ENCODE assay signal across 8 mouse cellular contexts in the genomic region with DNA sequence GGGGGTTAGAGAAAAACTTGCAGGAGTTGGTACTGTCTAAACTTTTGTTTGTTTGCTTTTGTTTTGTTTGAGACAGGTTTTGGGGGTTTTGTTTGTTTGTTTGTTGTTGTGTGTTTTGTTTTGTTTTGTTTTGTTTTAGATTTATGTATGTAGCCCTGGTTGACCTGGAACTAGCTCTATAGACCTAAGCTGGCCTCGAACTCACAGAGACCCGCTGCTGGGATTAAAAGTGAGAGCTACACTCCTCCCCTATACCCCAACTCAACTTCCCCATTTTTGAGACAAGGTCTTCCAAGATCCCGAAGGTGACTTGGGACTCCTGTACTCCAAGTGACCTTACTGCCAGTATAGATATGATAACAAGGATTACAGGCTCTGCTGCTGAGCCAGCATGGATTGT. TPM values are rescaled to one million over a fixed set of nuclear protein-coding genes. Genes with fewer than 3 reads are reported as not detected.
DNase-seq lines count a peak whose midpoint lies in the region; ATAC-seq and TF ChIP-seq lines count a peak whose summit lies in the region.

No protein-coding gene starts in this region.

- no peak for TF ChIP-seq POLR2A in CH12.LX (IDR thresholded peaks at IDR 0.05; ENCODE audit: low read depth, low read length)

- no peak for ATAC-seq in erythroblast, adult 5-6 weeks (replicated peaks; ENCODE audit: low FRiP score, poor library complexity, severe bottlenecking)
- ATAC-seq in forebrain, embryonic 14.5 days: peak; percentile 53
- ATAC-seq in liver, embryonic 13.5 days (ENCODE audit: low read depth): no peak

- H3K9me3 ChIP-seq in erythroblast, embryonic 14.5 days (ENCODE audit: control insufficient read depth, low read length): no peaks in the 10 kb centered on the region
- H3K9me3 ChIP-seq in CH12.LX (replicated peaks; ENCODE audit: low read length): no peaks in the 10 kb centered on the region
- no peaks in the 10 kb centered on the region for H3K9me3 ChIP-seq in forebrain, embryonic 14.5 days (replicated peaks; ENCODE audit: control insufficient read depth, low read length)
- no peaks in the 10 kb centered on the region for H3K9me3 ChIP-seq in liver, embryonic 13.5 days (replicated peaks)

- TF ChIP-seq EP300 in CH12.LX (IDR thresholded peaks at IDR 0.05; ENCODE audit: low read length): no peak

- H3K36me3 ChIP-seq in erythroblast, embryonic 14.5 days (ENCODE audit: control insufficient read depth): peaks cover 12% of the 10 kb centered on the region
- peaks cover 0 to 6% of the 10 kb centered on the region in 2 experiments for H3K36me3 ChIP-seq in CH12.LX (replicated peaks in 1 of 2; ENCODE audit: control insufficient read depth in 1 of 2, insufficient read depth in 1 of 2, low read length in 1 of 2)
- no peaks in the 10 kb centered on the region for H3K36me3 ChIP-seq in forebrain, embryonic 14.5 days (ENCODE audit: control insufficient read depth, insufficient read depth, low read length)
- H3K36me3 ChIP-seq in liver, embryonic 13.5 days: no peaks in the 10 kb centered on the region

- peaks cover 16% of the 10 kb centered on the region for H3K27me3 ChIP-seq in erythroblast, embryonic 14.5 days (ENCODE audit: control insufficient read depth)
- no peaks in the 10 kb centered on the region for H3K27me3 ChIP-seq in CH12.LX (replicated peaks)
- H3K27me3 ChIP-seq in forebrain, embryonic 14.5 days (replicated peaks; ENCODE audit: control insufficient read depth, insufficient read depth, low read length): no peaks in the 10 kb centered on the region
- H3K27me3 ChIP-seq in liver, embryonic 13.5 days: no peaks in the 10 kb centered on the region

- H3K4me1 ChIP-seq in erythroblast, embryonic 14.5 days (ENCODE audit: control insufficient read depth): peaks cover 41% of the 10 kb centered on the region
- H3K4me1 ChIP-seq in CH12.LX (ENCODE audit: control insufficient read depth in 1 of 2, insufficient read depth in 2 of 2): peaks cover 8 to 34% of the 10 kb centered on the region in 2 experiments; a peak in 3 of 4 replicates
- H3K4me1 ChIP-seq in forebrain, embryonic 14.5 days (ENCODE audit: control insufficient read depth, insufficient read depth, low read length): 0 out of 2 replicates have a peak, but pooled peaks cover 4% of the 10 kb centered on the region
- H3K4me1 ChIP-seq in liver, embryonic 13.5 days (replicated peaks): peaks cover 39% of the 10 kb centered on the region

- 40% methylated on average over 3 of the region's 3 CpGs for WGBS in forebrain, embryonic 14.5 days
- 13% methylated on average over 3 of the region's 3 CpGs for WGBS in liver, embryonic 13.5 days (ENCODE audit: insufficient replicate concordance)

- no peak overlapping the region for H3K27ac ChIP-seq in CH12.LX (ENCODE audit: insufficient read depth, low read depth)
- no peak overlapping the region for H3K27ac ChIP-seq in forebrain, embryonic 14.5 days (ENCODE audit: low read depth, low read length)
- H3K27ac ChIP-seq in liver, embryonic 13.5 days: no peak overlapping the region

- dilution Hi-C loops in CH12.LX (cut with MboI; ENCODE audit: extremely low pct_ligation_motif_present, extremely low pct_unique_long_range_greater_than_20kb, low sequenced_read_pairs): no loop called here

- no peak for TF ChIP-seq RAD21 in CH12.LX (IDR thresholded peaks at IDR 0.05; ENCODE audit: low read depth, low read length)

- DNase-seq in CH12.LX (ENCODE audit: extremely low read depth): no peak
- no peak for DNase-seq in forebrain, embryonic 14.5 days (ENCODE audit: low spot score)
- no peak for DNase-seq in liver, embryonic 13.5 days
- DNase-seq in ovary, postnatal 14 days (ENCODE audit: low spot score): no peak
- no peak for DNase-seq in cerebellum, adult 11-12 months
- DNase-seq in c-Kit-positive CD71-positive TER-119-positive erythroid progenitor cells, embryonic 14.5 days (ENCODE audit: low spot score): no peak

- H3K9ac ChIP-seq in CH12.LX (ENCODE audit: insufficient read depth, low read depth): peak overlapping the region; percentile 62; the same call in 1 of the 2 replicates
- peak overlapping the region; percentile 69; the same call in 1 of the 2 replicates for H3K9ac ChIP-seq in forebrain, embryonic 14.5 days (ENCODE audit: low read length)
- H3K9ac ChIP-seq in liver, embryonic 13.5 days: peak overlapping the region; percentile 52

- in situ Hi-C loops in CH12.LX (cut with MboI; ENCODE audit: low pct_ligation_motif_present, low pct_unique_long_range_greater_than_20kb, low sequenced_read_pairs): loop anchor here (25.0 kb wide), 3 partner anchors 187 to 537 kb away; partner anchors contain the start of genes Kdm3a and Rmnd5a

- peak overlapping the region; percentile 70 for H3K4me3 ChIP-seq in erythroblast, embryonic 14.5 days (replicated peaks)
- peak overlapping the region; percentile 82 to 94 (median 83) for H3K4me3 ChIP-seq in CH12.LX (replicated peaks in 1 of 3; ENCODE audit: low read depth in 2 of 3, low read length in 2 of 3, poor library complexity in 1 of 3)
- peak overlapping the region; percentile 65 for H3K4me3 ChIP-seq in forebrain, embryonic 14.5 days (ENCODE audit: low read depth, low read length)
- peak overlapping the region; percentile 72 for H3K4me3 ChIP-seq in liver, embryonic 13.5 days (replicated peaks)

- H3K4me2 ChIP-seq in CH12.LX (ENCODE audit: insufficient read depth, low read depth, poor library complexity, severe bottlenecking): peak overlapping the region; percentile 89
- peak overlapping the region; percentile 77 for H3K4me2 ChIP-seq in forebrain, embryonic 14.5 days (ENCODE audit: low read length)
- H3K4me2 ChIP-seq in liver, embryonic 13.5 days: peak overlapping the region; percentile 72

- no peak for TF ChIP-seq CTCF in CH12.LX (conservative IDR thresholded peaks at IDR 0.05 in 1 of 2, IDR thresholded peaks at IDR 0.05 in 1 of 2; ENCODE audit: low read depth in 2 of 2, low read length in 2 of 2)

- peaks cover 42% of the 10 kb centered on the region for H3K79me2 ChIP-seq in CH12.LX (replicated peaks; ENCODE audit: control insufficient read depth, extremely low read depth, insufficient read depth, poor library complexity, severe bottlenecking)

TF ChIP-seq in CH12.LX, 34 proteins besides CTCF, POLR2A, EP300 and RAD21:
- TF ChIP-seq CHD2 (IDR thresholded peaks at IDR 0.05; ENCODE audit: low read length): no peak
- TF ChIP-seq MEF2A (IDR thresholded peaks at IDR 0.05; ENCODE audit: borderline replicate concordance, low read depth, low read length): peak; percentile 3; the same call in 1 of the 2 replicates

RNA-seq across cellular contexts. Expression of gene Mrpl35, which starts 2.8 kb away (rescaled TPM):
- polyA plus RNA-seq in erythroblast, embryonic 14.5 days (2012): 0.22 and 0.51 TPM in 2 replicates
- 1.5 and 9.8 TPM in 2 replicates for total RNA-seq in erythroblast, adult 5-6 weeks (2015; ENCODE audit: low replicate concordance)
- 4.0 and 16.1 TPM in 2 replicates for total RNA-seq in erythroblast, adult 5-6 weeks (2017; ENCODE audit: low replicate concordance)
- total RNA-seq in CH12.LX (2012; rRNA removed): 35.8 and 36.3 TPM in 2 replicates
- total RNA-seq in CH12.LX (2014; rRNA removed): 54.2 and 70.2 TPM in 2 replicates
- 82.7 and 85.1 TPM in 2 replicates for polyA plus RNA-seq in CH12.LX (2012; ENCODE audit: insufficient read length, low read depth)
- 44.9 and 51.5 TPM in 2 replicates for polyA plus RNA-seq in forebrain, embryonic 14.5 days (2014; fragmentation: Nextera tagmentation; extraction: Ambion mirVana)
- polyA plus RNA-seq in liver, embryonic 13.5 days (2015; fragmentation: Nextera tagmentation; extraction: Ambion mirVana): 78.1 and 86.8 TPM in 2 replicates

RNA-seq across cellular contexts. Expression of gene Immt, which starts 7.2 kb away (rescaled TPM):
- polyA plus RNA-seq in erythroblast, embryonic 14.5 days (2012): 2.0 and 2.5 TPM in 2 replicates
- total RNA-seq in erythroblast, adult 5-6 weeks (2015; ENCODE audit: low replicate concordance): 50.5 and 60.8 TPM in 2 replicates
- total RNA-seq in erythroblast, adult 5-6 weeks (2017; ENCODE audit: low replicate concordance): 40.0 and 44.0 TPM in 2 replicates
- total RNA-seq in CH12.LX (2012; rRNA removed) (97.5 and 126 TPM in 2 replicates), CH12.LX (2014; rRNA removed) (156 and 161 TPM in 2 replicates)
- polyA plus RNA-seq in CH12.LX (2012; ENCODE audit: insufficient read length, low read depth): 146 and 156 TPM in 2 replicates
- polyA plus RNA-seq in forebrain, embryonic 14.5 days (2014; fragmentation: Nextera tagmentation; extraction: Ambion mirVana): 157 and 163 TPM in 2 replicates
- polyA plus RNA-seq in liver, embryonic 13.5 days (2015; fragmentation: Nextera tagmentation; extraction: Ambion mirVana): 158 and 161 TPM in 2 replicates

Comparison
In these comparisons a context has a peak if more than half of its experiments do, and no peak if none do; other contexts are left out.
1. RNA of gene Mrpl35, which starts 2.8 kb away (polyA plus RNA-seq): 78.1 to 86.8 TPM in liver, embryonic 13.5 days, 82.7 to 85.1 TPM in CH12.LX and 44.9 to 51.5 TPM in forebrain, embryonic 14.5 days; 0.22 to 0.51 TPM in erythroblast, embryonic 14.5 days; every median in the first group is over 10 times any median in the second.
2. RNA of gene Immt, which starts 7.2 kb away (polyA plus RNA-seq): 158 to 161 TPM in liver, embryonic 13.5 days, 157 to 163 TPM in forebrain, embryonic 14.5 days and 146 to 156 TPM in CH12.LX; 2.0 to 2.5 TPM in erythroblast, embryonic 14.5 days; every median in the first group is over 10 times any median in the second.
3. Peak in every context shown above with its lines, with median percentiles within 50 percentile points of each other: H3K4me3 ChIP-seq, H3K4me2 ChIP-seq and H3K9ac ChIP-seq.